Mouse (Mus musculus): ENCODE results near the gene Vdr.

The Vdr gene

GRCm38 (mm10) chr15:97830253-97830787, 80.1 kb downstream of the Vdr start:
- no peak for DNase-seq (ENCODE audit: low read depth, low spot score)

DNA sequence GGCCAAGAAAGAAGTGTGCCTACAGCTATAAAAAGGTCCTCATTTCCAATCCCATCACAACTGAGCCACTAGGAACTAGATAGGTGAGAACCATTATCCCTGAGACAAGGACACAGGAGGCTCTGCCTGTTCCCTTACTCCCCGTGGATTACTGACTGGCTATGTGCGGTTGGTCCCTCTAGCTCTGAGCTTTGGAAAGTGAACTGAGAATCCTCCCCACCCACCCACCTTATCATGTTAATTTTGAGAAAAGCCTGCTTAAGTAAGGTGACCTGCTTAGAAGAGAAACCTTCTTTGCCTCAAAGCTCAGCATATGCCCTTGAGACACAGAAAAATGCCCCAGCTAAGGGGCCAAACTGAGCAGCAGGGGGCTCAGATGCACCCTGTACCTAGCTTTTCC, 81.0 kb downstream of the Vdr start:
- no peak for DNase-seq (ENCODE audit: low read depth, low spot score)

GRCm38 (mm10) chr15:97828901-97829338, 81.5 kb downstream of the Vdr start:
- peak; percentile 52 for DNase-seq (ENCODE audit: low read depth, low spot score)

DNA sequence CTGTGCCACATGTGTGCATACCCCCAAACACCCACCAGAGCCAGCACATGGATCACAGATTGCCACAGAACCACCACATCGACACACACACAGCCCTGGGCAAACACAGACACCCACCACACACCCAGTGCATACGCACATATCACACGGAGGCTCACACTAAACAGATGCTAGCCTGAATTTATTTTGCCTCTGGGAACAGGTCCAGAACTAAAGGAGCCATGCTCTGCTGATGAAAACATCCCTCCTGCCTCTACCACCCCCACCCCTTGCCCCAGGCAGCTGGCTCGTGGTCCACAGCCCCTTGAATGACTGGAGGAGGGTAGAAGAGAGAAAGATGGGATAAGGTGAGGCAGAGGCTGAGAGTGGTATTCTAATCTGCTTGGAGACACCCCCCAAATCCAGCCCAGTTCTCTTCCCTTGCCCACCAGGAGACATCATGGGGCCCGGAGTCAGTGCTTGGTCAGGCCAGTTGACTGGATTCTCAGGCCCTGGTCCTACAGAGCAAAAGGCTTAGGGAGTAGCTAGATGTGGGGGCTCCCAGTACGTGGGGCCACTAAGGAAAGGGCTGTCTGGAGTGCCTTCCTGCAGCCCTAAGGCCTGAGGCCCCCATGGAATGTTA, 82.1 kb downstream of the Vdr start:
- no peak for DNase-seq (ENCODE audit: low read depth, low spot score)

GRCm38 (mm10) chr15:97827401-97827800, 83.0 kb downstream of the Vdr start:
- DNase-seq (ENCODE audit: low read depth, low spot score): no peak

- no peak for DNase-seq (ENCODE audit: low read depth, low spot score)
These were observed 83.7 kb downstream of the Vdr start for GRCm38 (mm10) chr15:97826588-97827261.

DNA sequence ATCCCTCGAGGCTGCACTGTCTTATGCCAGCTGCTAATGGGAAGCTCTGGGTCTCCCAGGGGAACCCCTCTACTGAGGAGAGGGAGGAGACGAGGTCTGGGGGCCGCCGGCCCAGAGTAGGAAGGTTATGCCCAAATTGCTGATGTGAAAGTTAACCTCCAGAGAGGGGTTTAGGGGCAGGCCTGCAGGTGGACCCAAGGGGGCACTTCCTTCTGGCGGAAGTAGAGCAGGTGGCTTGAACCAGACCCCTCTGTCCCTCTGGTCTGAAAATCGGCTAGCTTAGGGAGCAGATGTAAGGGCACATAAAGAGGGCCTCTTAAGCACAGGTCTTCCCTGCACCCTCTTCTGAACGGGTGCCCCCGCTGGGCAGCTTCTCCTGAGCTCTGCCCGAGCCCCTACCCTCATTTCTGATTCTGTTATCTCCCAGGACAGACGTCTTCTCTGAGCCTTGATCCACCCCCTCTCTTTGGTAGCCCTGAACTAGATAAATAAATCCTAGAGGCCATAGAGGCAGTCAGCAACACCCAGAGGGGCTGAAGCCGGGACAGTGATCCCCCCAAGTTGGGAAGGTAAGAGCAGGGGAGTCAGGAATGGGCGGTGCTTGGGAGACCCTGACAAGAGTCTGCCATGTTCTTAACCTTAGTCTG, 84.4 kb downstream of the Vdr start:
- no peak for DNase-seq (ENCODE audit: low read depth, low spot score)

- DNase-seq (ENCODE audit: low read depth, low spot score): peak; percentile 95
These were observed 85.1 kb downstream of the Vdr start for GRCm38 (mm10) chr15:97825071-97825940.

DNA sequence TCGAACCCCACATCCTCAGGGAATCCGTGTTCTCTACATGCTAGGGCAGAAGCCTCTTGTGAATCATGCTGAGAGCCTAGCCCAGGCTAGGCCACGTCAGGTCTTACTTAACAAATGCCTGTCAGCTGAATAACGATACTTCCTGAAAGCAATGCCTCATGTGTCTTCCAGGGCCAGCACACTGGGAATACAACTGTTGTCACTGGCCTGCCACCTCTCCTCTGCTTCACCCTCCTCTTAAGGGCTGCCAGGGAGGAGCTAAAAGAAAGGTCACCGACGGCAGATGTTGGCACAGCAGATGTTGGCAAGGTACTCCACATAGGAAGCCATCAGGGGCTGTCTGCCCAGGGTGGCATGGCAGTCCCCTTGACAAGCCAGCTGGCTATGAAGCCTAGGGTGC, 86.4 kb downstream of the Vdr start:
- DNase-seq (ENCODE audit: low read depth, low spot score): no peak

- no peak for DNase-seq (ENCODE audit: low read depth, low spot score)
These were observed 87.0 kb downstream of the Vdr start for GRCm38 (mm10) chr15:97823479-97823878.

GRCm38 (mm10) chr15:97822545-97823228, 87.7 kb downstream of the Vdr start:
- DNase-seq (ENCODE audit: low read depth, low spot score): no peak

- no peak for DNase-seq (ENCODE audit: low read depth, low spot score)
These were observed 88.5 kb downstream of the Vdr start for GRCm38 (mm10) chr15:97821983-97822363.

- peak; percentile 84 for DNase-seq (ENCODE audit: low read depth, low spot score)
These were observed 89.0 kb downstream of the Vdr start for GRCm38 (mm10) chr15:97821321-97821982.

- DNase-seq (ENCODE audit: low read depth, low spot score): no peak
These were observed 90.5 kb downstream of the Vdr start for GRCm38 (mm10) chr15:97819937-97820336.

- DNase-seq (ENCODE audit: low read depth, low spot score): no peak
These were observed 94.0 kb downstream of the Vdr start for GRCm38 (mm10) chr15:97816199-97816994.

DNA sequence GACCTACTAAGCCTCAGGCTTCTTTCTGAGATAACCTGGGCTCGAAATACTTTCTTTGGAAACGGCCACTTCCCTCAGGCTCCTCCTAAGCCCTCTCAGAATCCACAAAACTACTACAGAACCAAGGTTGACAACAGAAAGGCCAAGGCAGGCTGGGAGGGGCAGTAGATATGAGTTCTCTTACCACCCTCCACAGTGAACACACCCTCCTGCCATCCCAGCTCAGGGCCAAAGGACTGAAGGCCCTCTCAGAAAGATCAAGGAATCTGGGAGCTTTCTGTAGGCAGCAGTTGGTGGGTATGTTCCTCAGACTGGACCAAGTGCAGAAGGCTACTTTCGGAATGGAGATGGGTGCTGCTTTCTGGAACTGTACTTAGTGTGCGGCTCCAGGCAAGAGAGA, 95.2 kb downstream of the Vdr start:
- no peak for DNase-seq (ENCODE audit: low read depth, low spot score)

GRCm38 (mm10) chr15:97814703-97815102, 95.7 kb downstream of the Vdr start:
- no peak for DNase-seq (ENCODE audit: low read depth, low spot score)

DNA sequence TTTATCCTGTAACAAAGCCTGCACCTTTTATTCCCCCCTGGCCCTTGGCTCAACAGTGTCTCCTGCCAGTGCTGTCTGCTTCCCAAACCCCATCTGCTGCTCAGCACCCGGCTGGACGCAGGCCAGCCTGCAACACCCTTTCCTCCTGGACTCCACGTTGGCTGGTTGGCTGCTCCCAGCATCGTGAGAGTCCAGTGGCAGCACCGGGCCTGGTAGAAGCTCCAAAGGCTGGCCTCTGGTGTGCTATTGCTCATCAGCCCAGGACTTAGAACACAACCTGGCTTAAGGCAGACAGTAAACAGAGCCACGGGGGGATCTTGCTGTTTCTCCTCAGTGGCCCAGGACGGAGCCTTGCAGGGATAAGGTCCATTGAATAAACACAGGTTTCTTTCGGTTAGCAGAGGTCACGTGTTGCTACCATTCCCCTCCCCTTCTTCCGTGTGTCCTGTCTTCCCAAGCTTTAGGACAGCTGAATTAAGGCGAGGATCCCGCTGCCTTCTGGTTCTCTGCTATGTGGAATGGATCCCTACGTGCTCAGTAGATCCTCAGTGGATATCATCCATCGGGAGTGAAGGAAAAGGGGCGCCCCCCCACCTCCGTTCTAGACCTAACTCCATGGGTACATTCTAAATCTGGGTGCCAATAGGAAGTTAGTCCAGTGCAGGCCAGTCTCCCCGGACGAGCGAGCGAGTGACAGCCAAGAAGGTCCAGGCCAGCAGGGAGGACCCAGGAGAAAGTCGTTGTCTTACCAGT, 96.8 kb downstream of the Vdr start:
- DNase-seq (ENCODE audit: low read depth, low spot score): no peak

GRCm38 (mm10) chr15:97812875-97813274, 97.6 kb downstream of the Vdr start:
- no peak for DNase-seq (ENCODE audit: low read depth, low spot score)
